Mouse (Mus musculus) granulocyte monocyte progenitor cell, adult 5-6 weeks (primary cell): ENCODE measurements around the gene Ralgps1. TPM values are rescaled to one million over a fixed set of nuclear protein-coding genes. Genes with fewer than 3 reads are reported as not detected.
"Not testable (repeated sequence)": the region's sequence is repeated elsewhere in the genome, so short reads cannot be mapped to it uniquely, and the experiment has no call there.

Source experiments
- ATAC-seq: replicated peaks from 2 replicates; pipeline ENCODE4 v1.8.0; 2016; ENCODE audit warnings: mild to moderate bottlenecking, moderate TSS enrichment, inconsistent platforms; ENCODE audit not compliant: poor library complexity, severe bottlenecking
- total RNA-seq, 2 experiments: library from RNA; stranded (forward) in 1 of 2; stranded (reverse) in 1 of 2; fragments of 200-712, 200-1000 nt in 1 of 2; fragments of >200 nt in 1 of 2; fragmentation: Nextera tagmentation in 1 of 2; gene quantifications; 2 replicates each; pipeline ENCODE4 v1.2.3; 2014 to 2017

Gene Ralgps1
- total RNA-seq, 2 experiments from 2014 or later: 0.15 to 3.5 TPM

GRCm38 (mm10) chr2:33325359-33325758 lies 45.9 kb downstream of the Ralgps1 start:
- ATAC-seq: no peak

GRCm38 (mm10) chr2:33323799-33324595 lies 47.3 kb downstream of the Ralgps1 start:
- ATAC-seq: no peak

- not testable (repeated sequence) for ATAC-seq
These were observed 48.2 kb downstream of the Ralgps1 start for GRCm38 (mm10) chr2:33323043-33323625.

GRCm38 (mm10) chr2:33321641-33322040 lies 49.6 kb downstream of the Ralgps1 start:
- no peak for ATAC-seq

GRCm38 (mm10) chr2:33321031-33321430 lies 50.3 kb downstream of the Ralgps1 start:
- no peak for ATAC-seq

GRCm38 (mm10) chr2:33320568-33320967 lies 50.7 kb downstream of the Ralgps1 start:
- no peak for ATAC-seq

GRCm38 (mm10) chr2:33319934-33320333 lies 51.4 kb downstream of the Ralgps1 start:
- no peak for ATAC-seq

- no peak for ATAC-seq
These were observed 51.8 kb downstream of the Ralgps1 start for GRCm38 (mm10) chr2:33319455-33319854.

- no peak for ATAC-seq
These were observed 52.8 kb downstream of the Ralgps1 start for GRCm38 (mm10) chr2:33318491-33318964.

- ATAC-seq: peak; percentile 91
These were observed 54.8 kb downstream of the Ralgps1 start for GRCm38 (mm10) chr2:33316516-33316915.

- no peak for ATAC-seq
These were observed 55.3 kb downstream of the Ralgps1 start for GRCm38 (mm10) chr2:33316063-33316405.

- ATAC-seq: no peak
These were observed 55.8 kb downstream of the Ralgps1 start for GRCm38 (mm10) chr2:33315233-33316062.

- no peak for ATAC-seq
These were observed 61.9 kb downstream of the Ralgps1 start for GRCm38 (mm10) chr2:33309426-33309825.

GRCm38 (mm10) chr2:33306565-33306964 lies 64.7 kb downstream of the Ralgps1 start:
- ATAC-seq: no peak

- ATAC-seq: no peak
These were observed 67.8 kb downstream of the Ralgps1 start for GRCm38 (mm10) chr2:33303416-33303947.

- ATAC-seq: peak; percentile 91
These were observed 68.5 kb downstream of the Ralgps1 start for GRCm38 (mm10) chr2:33302828-33303227.

- ATAC-seq: no peak
These were observed 68.9 kb downstream of the Ralgps1 start for GRCm38 (mm10) chr2:33302405-33302804.

GRCm38 (mm10) chr2:33300371-33301046 lies 70.8 kb downstream of the Ralgps1 start:
- no peak for ATAC-seq

- no peak for ATAC-seq
These were observed 72.4 kb downstream of the Ralgps1 start for GRCm38 (mm10) chr2:33298928-33299327.

GRCm38 (mm10) chr2:33295115-33295514 lies 76.2 kb downstream of the Ralgps1 start:
- ATAC-seq: peak; percentile 73
